Mouse (Mus musculus): ENCODE data around the gene Aldh16a1.
"Not testable (repeated sequence)": the region's sequence is repeated elsewhere in the genome, so short reads cannot be mapped to it uniquely, and the experiment has no call there.

Gene Aldh16a1

DNA sequence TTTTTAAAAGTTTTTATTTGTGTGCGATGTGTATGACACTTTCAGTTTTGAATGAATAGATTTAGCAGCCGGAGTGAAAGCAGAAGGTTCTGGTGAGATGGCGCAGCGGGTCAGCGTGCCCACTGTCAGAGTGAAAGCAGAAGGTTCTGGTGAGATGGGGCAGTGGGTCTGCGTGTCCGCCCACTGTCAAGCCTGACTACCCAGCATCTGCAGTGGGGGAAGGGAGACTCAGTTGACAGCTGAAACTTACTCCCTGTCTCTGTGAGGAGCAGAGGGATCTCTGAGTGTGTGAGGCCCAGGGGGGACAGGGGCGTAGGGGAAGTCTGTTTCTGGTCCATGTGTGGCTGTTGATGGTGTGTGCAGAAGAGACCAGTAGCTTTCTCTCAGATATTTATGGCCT is 36.8 kb downstream of the Aldh16a1 start:
- no peak for DNase-seq (ENCODE audit: low read depth, low spot score)

DNA sequence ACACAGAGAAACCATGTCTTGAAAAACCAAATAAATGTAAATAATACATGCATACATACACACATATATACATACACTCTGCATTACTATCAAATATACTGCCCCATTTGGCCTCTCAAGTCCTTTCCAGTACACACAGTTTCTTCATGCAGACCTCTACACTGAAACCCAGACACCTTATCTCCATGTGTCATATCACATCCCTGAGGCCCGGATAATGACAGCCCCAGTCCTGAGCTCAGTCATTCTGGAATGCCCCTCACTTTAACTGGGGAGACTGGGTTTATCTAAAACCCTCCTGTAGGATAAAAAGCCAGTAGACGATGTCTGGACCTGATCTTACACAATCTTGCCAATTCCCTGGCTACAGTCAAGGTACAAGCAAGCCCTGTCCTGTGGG is 40.9 kb downstream of the Aldh16a1 start:
- DNase-seq (ENCODE audit: low read depth, low spot score): no peak

DNA sequence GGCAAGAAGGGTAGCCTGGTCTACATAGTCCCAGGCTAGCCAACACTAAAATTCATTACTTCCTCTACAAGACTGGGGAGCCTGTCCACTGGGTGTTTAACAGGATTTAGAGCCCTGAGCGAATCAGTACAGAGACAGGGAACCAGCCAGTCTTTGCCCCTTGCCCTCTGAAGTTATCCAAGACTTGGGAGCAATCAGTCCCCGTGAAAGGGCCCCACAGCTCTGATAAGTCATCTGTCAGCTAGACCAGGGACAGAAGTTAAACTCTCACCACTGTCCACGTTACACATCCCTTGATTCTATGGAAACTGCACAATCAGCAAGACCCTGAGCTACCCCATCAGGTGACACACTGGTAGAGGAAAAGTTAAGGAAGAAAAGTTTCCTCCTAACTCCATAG is 41.9 kb downstream of the Aldh16a1 start:
- no peak for DNase-seq (ENCODE audit: low read depth, low spot score)

DNA sequence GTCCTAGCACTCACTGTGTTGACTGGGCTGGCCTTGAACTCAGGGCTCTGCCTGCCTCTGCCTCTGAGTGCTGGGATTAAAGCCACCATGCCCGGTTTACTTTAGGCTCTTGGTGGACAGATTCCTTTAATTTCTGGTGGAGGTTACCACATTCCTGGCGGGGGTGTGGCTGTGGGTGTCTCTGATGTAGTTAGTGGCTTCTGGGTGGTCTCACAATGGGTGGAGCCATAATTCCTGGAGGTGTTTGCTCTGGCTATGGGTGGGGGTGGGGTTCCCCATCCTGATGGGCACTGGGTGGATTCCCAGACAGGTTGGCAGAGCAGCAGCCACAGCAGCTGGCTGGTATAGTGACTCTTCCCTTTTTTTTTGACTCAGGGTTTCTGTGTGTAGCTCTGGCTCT is 42.4 kb downstream of the Aldh16a1 start:
- no peak for DNase-seq (ENCODE audit: low read depth, low spot score)

DNA sequence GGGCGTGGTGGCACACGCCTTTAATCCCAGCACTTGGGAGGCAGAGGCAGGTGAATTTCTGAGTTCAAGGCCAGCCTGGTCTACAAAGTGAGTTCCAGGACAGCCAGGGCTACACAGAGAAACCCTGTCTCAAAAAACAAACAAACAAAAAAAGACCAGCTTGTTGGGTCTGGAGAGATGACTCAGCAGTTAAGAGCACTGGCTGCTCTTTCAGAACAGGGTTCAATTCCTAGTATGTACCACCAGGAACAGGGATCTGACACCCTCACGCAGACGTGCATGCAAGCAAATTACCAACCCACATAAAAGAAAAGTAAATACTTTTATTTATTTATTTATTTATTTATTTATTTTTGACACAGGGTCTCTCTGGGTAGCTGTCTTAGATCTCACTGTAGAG is 44.3 kb downstream of the Aldh16a1 start:
- DNase-seq (ENCODE audit: low read depth, low spot score): not testable (repeated sequence)

DNA sequence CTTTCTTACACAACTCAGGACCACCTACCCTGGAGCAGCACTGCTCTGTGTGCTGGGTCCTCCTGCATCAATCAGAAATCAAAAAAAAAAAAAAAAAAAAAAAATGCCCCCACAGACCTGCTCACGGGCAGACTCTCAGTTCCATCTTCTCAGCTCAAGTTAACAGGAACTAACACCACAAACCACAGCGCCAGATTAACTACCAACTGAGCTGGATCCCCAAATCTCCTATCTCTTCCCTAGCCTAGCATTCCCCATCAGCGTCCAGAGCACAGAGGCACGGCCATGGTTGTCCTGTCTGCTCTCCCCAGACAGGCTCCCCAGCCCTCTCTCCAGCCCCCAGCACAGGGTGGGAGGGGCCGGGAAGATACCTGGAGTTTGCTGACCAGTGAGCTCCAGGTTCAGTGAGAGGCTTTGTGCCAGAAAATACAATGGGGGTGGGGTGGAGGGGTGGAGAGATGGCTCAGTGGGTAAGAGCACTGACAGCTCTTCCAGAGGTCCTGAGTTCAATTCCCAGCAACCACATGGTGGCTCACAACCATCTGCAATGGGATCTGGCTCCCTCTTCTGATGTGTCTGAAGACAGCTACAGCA is 47.2 kb downstream of the Aldh16a1 start:
- no peak for DNase-seq (ENCODE audit: low read depth, low spot score)

DNA sequence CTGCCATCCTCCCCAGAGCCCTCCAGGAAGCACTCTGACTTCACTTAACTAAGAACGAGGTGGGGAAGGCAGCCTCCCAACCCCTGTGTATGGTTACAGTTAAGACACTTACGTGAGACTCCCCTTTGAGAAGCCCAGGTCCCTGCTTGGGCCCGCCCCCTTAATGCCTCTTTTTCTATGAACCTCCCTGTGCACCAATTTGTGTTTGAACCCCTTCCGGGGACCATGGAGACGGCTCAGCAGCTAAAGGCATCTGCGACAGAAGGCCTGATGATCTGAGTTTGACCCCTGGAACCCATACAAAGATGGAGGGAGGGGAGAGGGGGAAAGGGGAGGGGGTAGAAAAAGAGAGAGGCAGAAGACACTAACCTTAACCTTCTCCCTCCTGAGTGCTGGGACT is 47.9 kb downstream of the Aldh16a1 start:
- no peak for DNase-seq (ENCODE audit: low read depth, low spot score)

DNA sequence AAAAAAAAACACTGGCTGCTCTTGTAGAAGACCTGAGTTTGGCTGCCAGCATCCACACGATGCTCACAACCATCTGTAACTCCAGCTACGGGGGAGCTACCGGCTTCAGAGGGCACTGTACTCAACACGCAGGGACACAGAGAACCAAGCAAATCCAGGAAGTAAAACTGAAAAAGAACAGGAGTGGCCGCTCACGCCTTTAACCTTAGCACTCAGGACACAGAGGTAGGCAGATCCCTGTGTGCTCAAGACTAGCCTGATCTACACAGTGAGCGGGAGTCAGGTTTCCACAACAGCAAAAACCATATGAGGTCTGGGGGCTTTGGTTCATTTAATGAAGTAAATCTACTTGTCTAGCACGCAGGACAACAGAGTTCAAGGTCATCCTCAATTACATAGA is 48.9 kb downstream of the Aldh16a1 start:
- no peak for DNase-seq (ENCODE audit: low read depth, low spot score)

DNA sequence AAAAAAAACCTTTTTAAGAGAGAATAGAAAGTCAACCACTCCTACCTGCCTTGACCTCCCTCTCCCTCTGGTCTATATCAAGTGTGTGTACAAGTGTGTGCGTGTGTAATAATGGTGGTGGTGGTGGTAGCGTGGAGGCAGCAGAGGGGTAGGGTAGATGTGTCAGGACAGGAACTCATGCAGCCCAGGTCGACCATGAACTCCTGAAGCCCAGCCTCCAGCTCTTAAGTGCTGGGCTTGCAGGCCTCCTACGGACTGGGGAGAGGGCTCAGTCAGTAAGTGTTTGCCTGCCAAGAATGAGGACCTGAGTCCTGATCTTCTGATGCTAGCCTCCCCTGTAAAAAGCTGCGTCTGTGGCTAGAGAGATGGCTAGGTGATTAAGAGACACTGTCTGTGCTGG is 49.4 kb downstream of the Aldh16a1 start:
- no peak for DNase-seq (ENCODE audit: low read depth, low spot score)

DNA sequence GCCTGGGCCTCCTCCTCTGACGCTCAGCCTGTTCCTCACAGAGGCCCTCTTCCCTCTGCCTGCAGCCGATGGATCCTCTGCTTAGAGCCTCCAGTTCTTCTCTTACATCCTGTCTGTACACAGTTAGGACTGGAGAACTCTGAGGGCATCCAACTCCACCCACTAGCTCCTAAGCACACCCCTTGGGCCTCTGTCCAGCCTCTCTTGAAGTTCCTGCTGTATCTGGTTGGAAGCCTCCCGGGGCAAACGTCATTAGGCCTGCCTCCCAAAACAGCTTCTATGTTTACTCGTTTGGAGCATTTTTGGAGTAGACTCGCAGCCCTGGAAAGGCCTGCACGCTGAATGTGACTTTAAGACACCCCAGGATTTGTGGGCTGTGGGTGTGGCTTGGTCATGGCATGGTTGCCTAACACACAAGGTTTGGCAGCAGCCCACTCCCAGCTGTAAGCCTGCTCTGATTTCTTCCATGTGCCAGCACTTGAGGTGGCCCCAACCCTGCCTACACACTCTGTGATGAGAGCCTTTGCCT is 50.7 kb downstream of the Aldh16a1 start, which contains the start of gene Fcgrt:
TSS of gene Fcgrt (minus strand) at position 200 of the 529 bp plus-strand sequence.
- DNase-seq (ENCODE audit: low read depth, low spot score): no peak

DNA sequence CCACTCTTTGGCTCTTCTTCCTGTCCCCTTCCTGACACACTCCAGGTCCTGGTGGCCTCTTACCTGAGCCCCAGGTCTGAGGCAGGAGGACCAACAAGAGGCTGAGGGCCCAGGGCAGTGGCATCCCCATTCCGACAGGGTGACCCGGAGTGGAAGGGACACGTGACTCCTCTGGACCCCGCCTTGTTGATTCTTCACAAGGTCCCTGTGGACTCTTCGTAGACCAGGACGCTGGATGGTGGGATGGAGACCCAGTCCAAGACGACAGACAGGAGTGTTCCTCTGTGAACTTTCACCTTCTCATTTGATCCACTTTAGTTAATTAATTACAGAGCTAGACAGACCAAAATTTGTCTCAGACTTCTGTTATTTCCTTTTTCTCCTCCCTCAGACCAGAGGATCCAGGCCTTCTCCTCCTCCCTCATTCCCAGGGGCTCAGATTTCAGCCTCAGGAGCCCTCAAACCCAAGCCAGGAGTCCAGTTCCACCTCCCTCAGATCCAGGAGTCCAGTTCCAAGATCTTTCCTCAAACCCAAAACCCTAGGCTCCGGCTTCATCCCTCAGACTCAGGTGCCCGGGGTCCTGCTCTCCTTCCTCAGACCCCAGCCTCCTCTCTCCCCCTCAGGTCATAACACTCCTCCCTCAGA is 51.3 kb downstream of the Aldh16a1 start:
- no peak for DNase-seq (ENCODE audit: low read depth, low spot score)

DNA sequence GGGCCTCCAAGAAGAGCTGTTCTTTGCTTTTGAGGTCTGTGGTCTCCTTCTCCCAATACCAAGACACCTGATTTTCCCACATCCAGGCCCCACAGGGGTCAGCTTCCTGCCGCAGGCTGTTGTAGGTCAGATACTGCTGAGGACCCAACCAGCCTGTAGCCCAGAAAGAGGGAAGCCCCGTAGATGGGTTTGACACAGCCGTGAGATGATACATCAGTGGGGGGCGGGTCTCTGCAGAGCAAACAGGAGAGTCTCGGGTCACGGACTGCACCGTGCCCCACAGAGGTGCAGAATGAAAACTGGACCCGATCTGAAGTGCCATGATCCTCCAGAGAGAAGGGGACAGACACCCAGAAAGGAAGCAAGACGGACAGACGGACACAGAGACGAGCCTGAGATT is 51.9 kb downstream of the Aldh16a1 start:
- DNase-seq (ENCODE audit: low read depth, low spot score): no peak

DNA sequence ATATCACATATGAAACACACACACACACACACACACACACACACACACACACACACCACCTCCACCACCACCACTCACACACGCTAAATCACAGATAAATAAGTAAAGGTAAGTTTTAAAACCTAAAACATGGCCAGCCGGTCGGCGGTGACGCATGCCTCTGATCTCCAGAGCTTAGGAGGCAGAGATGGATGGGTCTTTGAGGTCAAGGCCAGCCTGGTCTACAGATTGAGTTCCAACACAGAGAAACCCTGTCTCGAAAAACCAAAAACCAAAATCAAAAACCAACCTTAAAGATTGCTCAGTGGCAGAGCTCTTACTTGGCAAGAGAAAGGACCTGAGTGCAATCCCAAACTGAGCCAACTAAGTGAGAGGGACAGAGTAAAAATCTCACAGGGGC is 54.3 kb downstream of the Aldh16a1 start:
- no peak for DNase-seq (ENCODE audit: low read depth, low spot score)

DNA sequence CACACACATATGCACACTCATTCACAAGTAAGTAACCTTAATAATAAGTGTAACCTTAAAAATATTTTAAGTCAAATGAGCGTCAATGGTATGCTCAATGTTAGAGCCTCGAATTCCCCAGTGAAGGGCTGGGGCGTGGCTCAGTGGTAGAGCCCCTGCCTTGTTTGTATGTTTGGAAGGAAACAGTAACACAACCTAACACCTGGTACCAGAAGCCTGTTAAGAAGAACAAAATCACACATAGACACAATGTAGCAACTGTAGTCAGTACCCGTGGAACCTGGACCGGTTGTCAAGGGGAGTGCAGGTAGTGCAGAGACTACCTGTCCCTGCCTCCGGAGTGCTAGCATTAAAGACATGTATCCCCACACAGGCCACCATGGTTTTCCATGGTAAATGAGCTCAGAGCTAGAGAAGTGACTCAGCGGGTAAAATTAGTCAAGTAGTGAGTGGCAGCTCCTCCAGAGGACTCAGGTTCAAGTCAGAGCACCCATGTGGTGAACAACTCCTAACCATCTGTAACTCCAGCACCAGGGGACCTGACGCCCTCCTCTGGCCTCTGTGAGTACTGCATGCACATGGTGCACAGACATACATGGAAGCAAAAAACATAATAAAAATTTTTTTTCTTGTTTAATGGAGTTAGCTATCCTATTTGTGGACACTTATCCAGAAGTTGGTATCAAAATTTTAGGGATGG is 55.7 kb downstream of the Aldh16a1 start:
- DNase-seq (ENCODE audit: low read depth, low spot score): peak; percentile 46

DNA sequence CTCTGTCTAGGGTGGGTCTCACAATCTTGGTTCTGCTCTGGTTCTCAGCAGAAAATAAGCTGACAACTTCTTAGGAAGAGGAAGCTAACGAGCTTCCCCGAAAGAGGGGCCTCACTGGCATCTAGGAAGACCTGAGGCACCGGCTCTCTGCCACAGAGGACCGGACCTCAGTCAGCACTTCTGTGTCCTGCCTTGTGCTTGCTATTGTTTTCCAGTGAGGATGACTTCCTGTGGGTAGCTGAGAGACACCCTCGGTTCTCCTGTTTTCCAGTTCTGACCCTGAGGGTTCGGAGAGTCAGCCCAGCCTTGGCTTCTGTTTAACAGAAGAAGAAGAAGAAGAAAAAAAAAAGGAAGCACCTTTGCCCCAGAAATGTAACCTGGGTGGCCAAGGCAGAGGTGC is 56.9 kb downstream of the Aldh16a1 start:
- no peak for DNase-seq (ENCODE audit: low read depth, low spot score)

DNA sequence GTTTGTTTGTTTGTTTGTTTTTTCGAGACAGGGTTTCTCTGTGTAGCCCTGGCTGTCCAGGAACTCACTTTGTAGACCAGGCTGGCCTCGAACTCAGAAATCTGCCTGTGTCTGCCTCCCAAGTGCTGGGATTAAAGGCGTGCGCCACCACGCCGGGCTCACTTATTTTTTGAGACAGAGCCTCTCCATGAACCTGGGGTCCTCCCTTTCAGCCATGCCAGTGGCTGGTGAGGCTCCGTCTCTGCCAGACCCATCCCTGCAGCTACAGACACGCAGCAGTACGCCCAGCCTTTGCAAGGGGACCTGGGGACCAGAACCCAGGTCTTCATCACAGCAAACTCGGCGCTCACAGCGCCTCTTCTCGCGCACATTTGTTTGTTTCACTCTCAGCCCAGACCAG is 58.4 kb downstream of the Aldh16a1 start:
- DNase-seq (ENCODE audit: low read depth, low spot score): not testable (repeated sequence)

DNA sequence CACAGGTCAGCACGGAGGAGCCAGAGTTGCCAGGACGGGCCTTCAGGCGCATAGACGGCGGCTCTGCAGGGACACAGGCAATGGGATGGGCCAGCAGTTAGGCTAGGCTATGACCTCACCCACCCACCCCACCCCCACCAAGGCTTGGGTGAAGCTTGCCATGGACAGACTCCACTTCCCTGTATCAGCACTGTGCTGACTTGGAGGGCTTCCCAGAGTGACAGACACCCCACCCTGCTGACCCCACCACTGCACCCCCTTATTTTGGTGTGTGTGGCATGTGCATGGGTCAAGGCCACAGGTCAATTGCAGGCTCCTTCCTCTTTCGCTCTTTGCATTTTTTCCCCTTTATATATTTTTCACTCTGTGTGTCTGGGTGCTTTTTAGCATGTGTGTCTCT is 59.0 kb downstream of the Aldh16a1 start:
- no peak for DNase-seq (ENCODE audit: low read depth, low spot score)

DNA sequence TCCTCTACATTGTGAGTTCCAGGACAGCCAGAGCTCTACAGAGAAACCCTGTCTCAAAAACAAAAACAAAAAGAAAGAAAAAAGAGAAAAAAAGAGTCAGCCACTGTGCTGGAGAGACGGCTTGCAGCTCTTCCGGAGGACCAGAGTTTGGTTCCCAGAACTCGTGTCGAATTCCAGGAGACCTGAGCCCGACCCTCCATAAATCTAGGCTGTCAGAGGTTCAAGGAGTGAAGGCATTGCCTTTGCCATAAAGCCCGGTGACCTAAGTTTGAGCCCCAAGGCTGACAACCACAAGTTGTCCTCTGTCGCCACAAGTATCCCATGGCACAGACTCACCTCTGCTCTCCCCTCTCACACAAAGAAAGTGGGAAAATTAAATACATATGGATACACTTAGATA is 60.3 kb downstream of the Aldh16a1 start:
- no peak for DNase-seq (ENCODE audit: low read depth, low spot score)

DNA sequence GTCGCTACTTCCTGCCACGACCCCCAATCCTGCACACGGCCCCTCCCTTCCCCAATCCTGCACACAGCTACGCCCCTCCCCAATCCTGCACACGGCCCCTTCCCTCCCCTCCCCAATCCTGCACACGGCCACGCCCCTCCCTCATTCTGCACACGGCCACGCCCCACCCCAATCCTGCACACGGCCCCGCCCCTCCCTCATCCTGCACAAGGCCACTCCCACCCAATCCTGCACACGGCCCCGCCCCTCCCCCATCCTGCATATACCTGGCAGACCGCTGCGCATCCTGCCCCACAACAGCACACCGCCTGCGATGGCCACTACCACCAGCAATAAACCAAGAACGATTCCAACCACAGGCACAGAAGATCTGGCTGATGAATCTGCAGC is 60.9 kb downstream of the Aldh16a1 start:
- DNase-seq (ENCODE audit: low read depth, low spot score): peak; percentile 58

DNA sequence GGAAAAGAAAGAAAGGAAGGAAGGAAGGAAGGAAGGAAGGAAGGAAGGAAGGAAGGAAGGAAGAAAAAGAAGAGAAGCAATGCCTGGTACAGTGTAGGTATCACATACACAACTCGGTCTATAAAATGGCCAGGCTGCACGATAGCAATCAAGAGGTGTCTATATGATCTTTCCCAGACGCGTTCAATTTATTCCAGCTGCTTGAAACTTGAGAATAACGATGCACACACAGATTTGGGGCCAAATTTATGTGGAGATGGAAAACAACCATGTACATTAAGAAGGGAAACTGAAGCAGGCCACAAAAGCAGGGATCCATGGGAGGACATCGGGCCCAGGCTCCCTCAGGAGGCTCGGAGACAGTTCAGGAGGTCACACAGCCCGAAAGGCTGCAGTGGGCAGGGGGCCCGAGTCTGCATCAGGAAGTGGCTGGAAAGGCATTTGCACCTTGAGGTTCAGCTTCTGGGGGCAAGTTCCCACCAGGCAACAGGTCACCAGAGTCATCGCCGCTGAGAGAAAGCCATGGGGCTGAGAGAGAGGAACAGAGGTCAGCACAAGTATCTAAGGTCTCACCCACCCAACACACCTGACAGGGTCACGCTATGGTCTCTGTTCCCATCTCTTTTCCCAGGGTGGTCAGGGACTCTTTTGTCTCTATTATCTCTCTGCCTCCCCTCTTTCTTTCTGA is 61.4 kb downstream of the Aldh16a1 start:
- no peak for DNase-seq (ENCODE audit: low read depth, low spot score)

DNA sequence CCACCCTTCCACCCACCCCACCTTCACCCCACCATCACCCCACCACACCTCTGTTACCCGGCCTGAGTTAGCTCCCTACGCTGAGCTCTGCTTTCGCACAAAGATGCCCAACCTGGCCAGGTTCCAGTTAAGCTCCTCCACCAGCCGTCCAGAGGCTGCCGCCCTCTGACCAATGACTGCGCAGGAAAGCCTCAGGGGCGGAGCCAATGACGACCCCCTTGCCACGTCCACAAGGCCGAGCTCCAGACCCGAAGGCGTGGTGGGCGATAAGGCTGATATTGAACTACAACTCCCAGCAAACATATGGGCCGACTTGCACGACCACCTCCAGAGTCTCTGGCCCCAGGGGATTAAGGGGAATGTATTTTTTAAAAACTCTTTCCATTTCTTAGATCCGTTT is 62.3 kb downstream of the Aldh16a1 start, which contains the start of gene Rcn3:
TSS of gene Rcn3 (minus strand) at position 174 of the 400 bp plus-strand sequence.
- no peak for DNase-seq (ENCODE audit: low read depth, low spot score)

Measured in CD4-positive, CD25-positive, alpha-beta regulatory T cell, adult 2 months (primary cell).